Mouse (Mus musculus) heart, postnatal 4 days (tissue): ENCODE measurements around the gene Ptpn11. TPM values are rescaled to one million over a fixed set of nuclear protein-coding genes. Genes with fewer than 3 reads are reported as not detected.

Source experiments
- total RNA-seq, 2 experiments: library from RNA; stranded (reverse); gene quantifications; 2 replicates each; pipeline ENCODE4 v1.2.3; 2021

Ptpn11 gene
- total RNA-seq, 2 experiments from 2014 or later, result 99.0 to 107 TPM

Other genes with a start within 250 kb of the Ptpn11 start
- gene Rph3a, start 181.3 kb downstream of the Ptpn11 start, total RNA-seq, result under 1 TPM in 1 of 2 experiments, not detected in 1; 0.07 TPM
- gene Rpl6, start 13.1 kb upstream of the Ptpn11 start, total RNA-seq, result 100 to 1,000 TPM; 820 to 822 TPM
- 10 to 100 TPM; 22.7 to 25.8 TPM for gene Hectd4, start 28.8 kb upstream of the Ptpn11 start, total RNA-seq
- 10 to 100 TPM; 55.0 to 66.2 TPM for gene Trafd1, start 194.2 kb upstream of the Ptpn11 start, total RNA-seq
- 10 to 100 TPM; 21.6 TPM for gene Naa25, start 206.5 kb upstream of the Ptpn11 start, total RNA-seq